Mouse (Mus musculus): ENCODE measurements at regions not wholly inside any gene's neighbourhood (a gene's known extent, or its start where the extent isn't known, plus 50 kb on each side); places are given as distances from the start of the nearest gene placed in this dataset.

DNA sequence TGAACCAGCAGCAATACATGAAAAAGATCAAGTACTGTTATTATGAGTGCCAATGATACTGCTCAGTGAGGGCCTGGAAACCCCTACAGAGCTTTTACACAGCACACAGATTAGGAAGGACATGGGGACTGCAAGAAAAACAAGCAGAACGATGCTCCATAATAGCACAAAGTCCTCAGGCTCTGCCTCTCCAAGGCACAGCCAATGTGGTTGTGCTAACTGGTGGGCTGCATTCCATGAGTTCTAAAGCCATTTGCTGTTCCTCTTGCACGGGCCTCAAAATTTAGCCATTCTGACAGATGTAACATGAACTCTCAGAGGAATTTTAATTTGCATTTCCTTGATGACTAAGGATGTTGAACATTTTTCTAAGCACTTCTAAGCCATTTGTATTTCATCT lies 465.0 kb upstream of the Jag1 start:
- DNase-seq (ENCODE audit: low read depth, low spot score): no peak

DNA sequence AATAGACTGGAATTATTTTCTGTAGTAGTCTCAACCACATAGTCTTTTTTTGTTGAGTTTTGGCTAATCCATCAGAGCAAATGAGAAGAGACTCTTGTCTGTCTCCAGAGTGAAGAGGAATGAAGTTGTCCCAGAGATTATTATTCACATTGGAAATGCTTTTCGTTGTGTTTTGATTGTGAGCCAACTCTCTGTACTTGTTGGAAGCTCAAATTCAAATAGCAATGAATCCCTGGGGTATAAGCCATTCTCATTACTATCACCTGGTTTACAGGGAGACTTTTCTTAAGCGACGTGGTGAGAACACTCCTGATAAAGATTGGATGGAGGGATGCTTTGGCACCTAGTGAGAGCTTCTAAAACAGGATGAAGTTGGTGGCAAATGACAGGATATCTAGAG lies 459.3 kb upstream of the Jag1 start:
- DNase-seq (ENCODE audit: low read depth, low spot score): no peak

DNA sequence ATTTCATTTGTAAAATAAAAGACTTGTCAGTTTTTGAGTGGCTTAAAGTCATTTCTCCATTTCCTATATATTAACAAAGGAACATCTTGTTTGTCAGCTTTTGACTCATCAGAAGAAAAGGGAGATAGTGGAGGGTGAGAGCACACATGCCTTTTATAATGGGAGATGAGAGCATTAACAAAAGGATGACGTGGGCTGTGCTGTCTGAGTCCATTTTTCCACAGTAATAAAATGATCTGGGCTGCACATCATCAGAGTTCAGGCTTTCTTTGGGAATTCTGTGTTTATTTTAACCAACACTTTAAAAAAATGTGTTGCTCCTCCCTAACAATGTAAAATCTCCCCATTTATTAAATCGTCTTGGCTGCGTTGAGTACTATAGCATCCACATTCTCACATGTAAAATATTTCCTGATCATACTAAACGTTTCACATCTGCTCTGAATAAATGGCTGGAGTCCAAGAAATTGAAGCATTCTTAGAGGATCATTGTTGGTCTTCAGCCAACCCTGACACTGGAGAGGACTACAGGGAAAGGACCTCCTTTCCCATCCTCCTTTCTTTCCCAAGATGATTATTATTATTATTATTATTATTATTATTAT lies 458.5 kb upstream of the Jag1 start:
- no peak for DNase-seq (ENCODE audit: low read depth, low spot score)

DNA sequence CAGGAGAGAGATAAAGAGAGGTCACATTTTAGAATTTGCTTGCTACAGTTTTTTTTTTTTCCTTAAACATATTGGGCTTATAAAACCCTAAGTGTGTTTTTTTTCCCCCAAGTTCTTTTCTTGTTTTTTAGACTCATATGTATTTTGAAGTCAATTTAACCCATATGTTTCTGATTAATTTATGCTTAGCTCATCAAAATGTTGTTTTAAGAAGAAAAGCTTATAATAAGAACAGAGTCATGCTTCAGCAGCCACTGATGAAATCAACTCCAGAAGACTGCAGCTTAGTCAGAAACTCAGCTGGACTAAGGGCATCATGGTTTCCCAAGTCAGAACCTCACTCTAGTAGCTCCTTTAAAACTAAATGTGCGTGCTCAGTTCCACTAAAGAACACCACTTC lies 454.7 kb upstream of the Jag1 start:
- no peak for DNase-seq (ENCODE audit: low read depth, low spot score)

DNA sequence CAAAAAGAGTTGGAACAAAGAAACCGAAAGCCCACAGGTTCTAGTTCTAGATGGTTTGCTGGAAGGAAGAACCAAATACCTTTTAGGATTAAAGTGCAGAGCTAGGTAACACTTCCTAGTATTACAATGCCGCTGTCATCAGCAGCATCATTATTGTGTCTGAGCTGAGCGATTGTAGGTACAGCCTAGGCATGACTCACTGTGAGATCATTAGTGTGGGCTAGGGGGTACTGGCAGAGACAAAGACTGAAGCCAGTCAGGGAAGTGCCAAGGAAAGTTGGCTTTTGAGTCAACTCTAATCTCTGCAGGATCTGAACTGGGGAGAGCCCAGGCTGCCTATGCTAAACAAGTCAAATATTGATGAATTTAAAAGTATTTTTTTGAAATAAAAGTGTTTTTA lies 450.2 kb upstream of the Jag1 start:
- no peak for DNase-seq (ENCODE audit: low read depth, low spot score)

DNA sequence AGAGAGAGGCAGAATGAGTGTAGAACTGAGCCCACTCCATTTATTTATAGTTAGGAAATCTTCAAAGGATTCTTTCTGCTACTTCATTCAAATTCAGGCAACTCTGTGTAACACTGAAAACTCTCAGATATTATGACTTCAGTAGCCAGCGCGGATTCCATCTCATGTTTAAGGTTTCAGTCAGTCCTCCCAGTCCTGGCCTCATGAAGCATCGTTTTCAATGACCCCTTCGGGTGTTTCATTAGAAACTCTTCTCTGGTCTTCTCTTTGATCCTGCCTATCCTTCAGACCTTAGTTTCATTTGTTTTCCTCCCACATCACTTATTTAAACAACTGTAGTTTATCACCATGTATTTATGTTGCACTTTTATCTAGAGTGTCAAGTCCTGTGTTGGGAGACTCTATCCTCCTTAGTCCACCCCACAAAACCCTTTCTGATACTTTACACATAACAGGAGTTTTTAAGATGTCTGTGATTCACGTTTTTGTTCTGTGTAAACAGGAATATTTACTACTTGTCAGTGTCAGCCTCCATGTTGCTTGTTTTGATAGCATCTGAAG lies 447.7 kb upstream of the Jag1 start:
- no peak for DNase-seq (ENCODE audit: low read depth, low spot score)

DNA sequence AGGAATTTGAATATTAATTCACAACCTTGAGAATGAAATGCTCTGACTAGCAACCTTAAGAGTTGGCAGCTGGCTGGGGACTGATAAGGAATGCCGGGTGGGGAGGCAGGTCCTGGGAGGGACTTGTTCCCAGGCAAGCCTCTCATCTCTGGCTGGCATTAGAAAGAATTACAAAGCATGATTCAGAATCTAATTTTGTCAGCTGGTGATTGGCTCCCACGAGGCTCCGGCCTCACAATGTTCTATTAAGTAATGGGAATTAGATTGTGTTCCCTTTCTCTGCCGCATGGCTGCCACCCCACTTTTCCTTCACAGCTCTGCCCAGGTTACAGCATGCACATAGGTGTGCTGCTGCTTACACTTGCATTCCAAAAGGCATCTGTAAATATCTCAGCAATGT lies 443.9 kb upstream of the Jag1 start:
- DNase-seq (ENCODE audit: low read depth, low spot score): no peak

DNA sequence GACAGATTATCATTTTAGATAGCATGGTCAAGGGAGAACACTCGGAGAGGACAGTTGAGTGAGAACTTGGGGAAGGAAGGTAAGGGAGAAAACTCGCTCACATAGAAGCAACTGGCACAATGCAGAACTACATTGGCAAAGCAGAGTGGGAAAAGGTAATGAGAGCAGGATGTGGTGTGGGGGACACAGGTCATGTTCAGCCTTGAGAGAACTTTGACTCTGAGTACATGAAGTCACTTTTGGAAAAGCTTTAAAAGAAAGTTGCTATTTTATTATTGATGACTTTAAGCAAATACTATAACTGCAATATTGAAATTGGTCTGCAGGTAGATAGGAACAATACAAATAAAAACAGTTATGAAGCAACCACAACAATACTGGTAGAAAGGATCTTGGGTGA lies 437.4 kb upstream of the Jag1 start:
- DNase-seq (ENCODE audit: low read depth, low spot score): no peak

DNA sequence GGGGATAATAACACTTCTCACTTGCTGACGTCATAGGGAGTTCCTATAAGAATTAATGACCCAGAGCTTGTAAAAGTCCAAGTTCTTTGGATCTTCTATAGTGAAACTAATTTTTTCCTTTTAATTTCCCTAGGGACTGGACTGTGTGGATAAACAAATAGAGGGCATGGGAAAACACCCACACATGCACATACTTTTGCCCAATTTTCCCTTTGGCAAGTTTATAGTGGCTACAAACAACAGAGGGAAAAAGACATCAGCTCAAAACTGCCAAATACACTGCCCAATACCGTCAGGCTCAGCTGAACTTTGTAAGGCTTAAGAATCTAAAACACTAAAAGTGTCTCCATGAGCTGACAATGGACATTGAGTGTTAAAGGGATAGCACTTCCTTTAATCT lies 420.1 kb upstream of the Jag1 start:
- no peak for DNase-seq (ENCODE audit: low read depth, low spot score)

DNA sequence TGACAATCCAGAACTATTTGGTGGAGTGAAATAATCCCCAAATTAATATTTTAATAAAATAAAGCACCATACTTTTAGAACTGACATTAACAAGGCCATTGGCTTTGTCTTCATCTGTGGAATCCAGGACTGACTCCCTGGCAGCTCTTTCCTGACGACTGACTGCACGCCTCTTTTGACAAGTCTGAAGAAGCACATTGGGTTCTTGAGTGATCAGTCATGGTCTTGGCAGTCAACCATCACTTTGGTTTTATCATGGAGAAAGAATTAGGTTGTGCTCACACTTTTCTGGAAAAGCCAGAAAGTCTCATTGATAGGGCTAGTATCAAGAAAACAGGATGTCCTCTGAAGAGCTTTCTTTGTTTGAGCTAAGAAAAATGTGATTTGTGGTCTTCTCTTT lies 399.8 kb upstream of the Jag1 start:
- no peak for DNase-seq (ENCODE audit: low read depth, low spot score)

DNA sequence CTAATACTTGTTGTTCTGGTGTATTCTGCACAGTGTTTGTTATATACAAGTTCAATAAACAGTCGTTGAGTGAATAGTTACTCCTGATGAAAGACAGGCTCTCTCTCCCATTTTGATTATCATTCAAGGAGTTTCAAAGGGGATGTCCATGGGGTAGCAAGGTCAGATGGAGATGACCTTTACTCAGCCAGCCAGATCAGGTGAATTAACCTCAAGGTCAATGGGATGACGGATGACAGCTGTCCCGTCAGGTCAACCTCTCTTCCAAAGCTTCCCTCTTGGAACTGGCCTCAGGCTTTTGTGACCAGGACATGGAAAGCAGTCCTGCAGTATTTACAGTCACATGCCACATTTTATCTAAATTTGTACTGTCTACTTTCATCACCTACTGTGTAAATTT lies 398.6 kb upstream of the Jag1 start:
- DNase-seq (ENCODE audit: low read depth, low spot score): no peak

DNA sequence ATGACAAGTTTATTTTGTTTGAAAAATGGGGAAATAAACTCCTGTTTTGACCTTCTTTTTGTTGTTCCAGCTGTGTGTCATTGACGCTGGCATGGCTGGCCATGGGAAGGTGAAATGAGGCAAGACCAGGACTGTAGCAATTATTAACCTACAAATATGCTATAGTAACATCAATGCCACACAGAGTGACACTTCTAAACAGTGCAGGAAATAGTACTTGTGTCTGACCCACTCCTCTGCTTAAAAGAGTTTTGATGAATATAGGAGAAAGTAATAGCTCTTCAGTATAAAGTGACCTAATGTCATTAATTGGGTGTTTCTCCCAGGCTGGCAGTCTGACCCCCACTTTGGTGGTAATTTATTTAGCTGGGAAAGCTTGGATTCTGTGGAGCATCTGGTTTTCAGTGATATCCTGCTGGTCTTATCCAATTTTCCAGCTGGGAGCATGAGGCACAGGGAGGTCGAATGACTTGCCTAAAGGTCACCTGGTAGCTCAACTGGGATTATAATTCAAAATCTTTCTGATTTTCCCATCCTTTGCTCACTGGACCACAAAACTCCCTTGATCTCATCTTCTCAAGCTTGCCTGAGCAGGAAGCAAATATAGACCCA lies 397.6 kb upstream of the Jag1 start:
- no peak for DNase-seq (ENCODE audit: low read depth, low spot score)

DNA sequence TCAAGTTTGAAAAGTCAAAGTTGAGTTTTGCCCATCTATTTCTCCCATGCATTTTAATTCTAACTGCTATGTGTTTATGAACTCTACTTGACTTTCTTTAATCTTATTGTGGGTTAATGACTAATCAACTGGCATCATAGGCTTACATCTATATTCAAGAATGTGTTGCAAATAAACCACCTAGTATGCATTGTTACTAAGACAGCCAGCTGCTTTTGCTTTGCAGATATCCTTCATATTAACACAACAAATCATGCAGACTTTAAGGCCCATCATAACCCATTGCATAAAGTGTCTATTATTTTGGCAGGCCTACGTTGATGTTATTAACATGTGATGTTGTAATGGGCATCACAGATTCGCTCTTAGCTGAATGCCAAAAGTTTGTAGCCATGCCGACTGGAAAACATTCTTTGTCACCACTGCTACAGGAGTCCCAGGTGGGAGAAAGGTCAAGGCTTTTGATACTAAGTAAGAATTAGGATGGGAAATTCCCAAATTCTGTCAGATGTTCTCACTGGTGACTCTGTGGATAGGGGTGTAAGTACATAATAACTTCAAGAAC lies 394.3 kb upstream of the Jag1 start:
- DNase-seq (ENCODE audit: low read depth, low spot score): no peak

DNA sequence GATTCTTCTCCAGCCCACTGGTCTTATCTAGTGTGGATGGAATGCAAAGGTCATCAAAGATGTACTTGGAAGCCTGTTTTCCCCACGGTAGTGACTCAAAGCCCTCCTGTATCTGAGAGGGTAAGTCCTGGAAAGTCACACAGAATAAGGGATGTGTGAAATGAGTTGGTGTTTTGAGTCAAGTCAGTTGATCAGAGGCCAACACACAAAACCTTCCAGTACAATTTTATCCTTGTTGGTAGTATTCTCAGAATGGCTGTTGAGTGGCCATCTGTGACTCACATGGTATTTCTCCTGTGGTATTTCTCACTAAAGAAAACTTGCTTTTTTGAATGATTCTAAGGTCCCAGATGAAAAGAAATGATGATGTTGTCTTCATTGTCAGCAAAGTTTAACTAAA lies 384.8 kb upstream of the Jag1 start:
- no peak for DNase-seq (ENCODE audit: low read depth, low spot score)

DNA sequence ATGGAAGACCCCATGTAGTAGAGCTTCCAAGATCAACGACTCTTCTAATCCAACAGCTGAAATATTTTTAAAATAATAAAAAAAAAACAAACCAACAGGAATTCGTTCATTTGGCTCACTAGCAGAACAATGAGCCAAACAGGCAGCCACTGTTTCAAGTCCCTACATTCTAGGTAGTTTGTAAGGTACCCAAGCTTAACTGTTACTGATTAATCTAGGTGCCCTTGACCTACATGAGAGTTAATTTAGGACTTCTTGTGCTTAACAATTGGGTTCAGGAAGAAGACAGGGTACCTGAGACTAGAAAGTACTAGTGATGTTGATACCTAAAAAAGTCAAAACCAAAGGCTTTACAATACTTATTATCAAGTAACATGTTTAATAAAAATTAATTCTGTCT lies 381.2 kb upstream of the Jag1 start:
- DNase-seq (ENCODE audit: low read depth, low spot score): no peak

DNA sequence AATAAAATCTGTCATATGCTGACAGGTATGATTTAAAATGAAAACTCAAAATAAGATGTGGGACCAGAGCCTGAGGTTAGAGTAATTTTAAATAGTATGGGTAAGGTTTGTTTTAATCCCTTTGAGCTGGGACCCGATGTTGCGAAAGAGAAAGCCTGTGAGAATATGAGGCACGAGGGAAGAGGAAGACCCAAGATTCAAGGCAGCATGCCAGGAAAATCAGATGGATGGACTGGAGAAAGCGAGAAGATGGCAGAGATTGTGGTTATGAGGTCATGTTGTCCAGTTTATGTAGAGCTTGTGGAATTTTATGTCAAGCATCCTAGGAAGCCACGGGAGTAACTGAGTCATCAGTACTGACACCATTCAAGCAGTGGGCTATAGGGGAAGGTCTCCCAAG lies 377.2 kb upstream of the Jag1 start:
- DNase-seq (ENCODE audit: low read depth, low spot score): no peak

DNA sequence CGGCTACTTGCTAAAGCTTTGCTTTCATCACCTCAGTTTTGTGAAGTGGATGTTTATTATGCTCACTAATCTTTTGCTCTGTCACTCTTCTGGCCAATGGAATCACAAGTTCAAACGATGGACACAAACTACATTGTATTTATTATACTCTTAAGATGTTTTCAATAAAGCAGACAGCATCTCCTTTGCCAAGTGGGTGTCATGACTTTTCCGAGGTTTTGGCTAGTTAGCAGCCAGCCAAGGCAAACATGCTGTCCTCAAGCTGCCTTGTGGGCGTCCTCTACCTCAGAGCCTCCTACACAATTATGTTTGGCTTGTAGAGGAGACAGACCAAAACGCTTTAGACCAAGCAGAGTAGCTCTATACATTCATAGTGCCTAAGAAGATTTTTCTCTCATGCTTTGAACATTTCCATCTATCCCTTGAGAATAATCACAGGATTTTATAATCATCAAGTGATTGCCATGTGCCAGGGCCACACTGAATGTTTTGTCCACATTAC lies 372.8 kb upstream of the Jag1 start:
- DNase-seq (ENCODE audit: low read depth, low spot score): no peak

DNA sequence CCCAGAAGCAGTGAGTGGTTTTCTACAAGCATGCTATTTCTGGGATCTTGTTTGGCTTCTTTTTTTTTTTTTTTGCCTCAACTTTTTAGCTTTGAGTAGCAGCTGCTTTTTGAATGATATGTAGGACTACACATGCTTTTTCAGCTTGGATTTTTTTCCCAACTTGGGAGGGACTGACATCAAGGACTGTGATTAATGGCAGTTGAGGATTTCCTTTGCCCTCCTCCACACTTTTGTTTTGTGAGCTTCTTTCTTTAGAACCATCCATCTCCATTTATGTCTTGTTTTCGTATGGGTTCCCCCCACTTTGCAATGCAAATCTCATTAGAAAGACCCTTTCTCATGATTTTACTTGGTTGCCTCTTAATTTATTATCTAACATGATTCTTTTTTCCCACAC lies 352.3 kb upstream of the Jag1 start:
- no peak for DNase-seq (ENCODE audit: low read depth, low spot score)

DNA sequence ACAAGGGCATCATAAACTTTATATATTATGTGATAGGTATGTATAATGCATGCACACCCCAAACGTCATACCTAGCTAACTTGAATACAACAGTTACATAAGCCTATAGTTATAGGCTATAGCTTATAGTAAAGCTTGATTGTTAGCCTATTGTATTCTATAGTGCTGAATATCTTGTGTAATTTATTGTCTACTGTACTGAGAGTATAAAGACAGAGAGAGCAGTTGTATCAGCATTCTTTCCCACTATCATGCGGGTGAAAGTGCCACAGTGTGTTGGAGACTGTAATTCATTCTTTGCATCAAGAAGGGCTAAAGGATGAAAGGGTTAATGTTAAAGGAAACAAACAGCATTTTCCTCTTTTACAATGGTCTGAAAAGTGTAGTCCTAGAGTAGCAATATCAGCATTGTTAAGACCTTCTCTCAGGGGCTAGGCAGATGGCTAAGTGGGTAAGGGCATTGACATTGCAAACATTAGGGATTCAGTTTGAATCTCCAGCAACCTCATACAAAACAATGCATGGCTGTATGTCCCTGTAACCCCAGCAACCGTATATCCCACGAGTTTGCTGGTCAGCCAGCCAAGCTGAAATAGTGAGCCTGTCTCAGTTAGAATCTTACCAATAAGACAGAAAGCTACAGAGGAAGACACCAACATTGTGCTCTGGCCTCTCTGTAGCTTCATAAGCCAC lies 340.8 kb upstream of the Jag1 start:
- no peak for DNase-seq (ENCODE audit: low read depth, low spot score)

DNA sequence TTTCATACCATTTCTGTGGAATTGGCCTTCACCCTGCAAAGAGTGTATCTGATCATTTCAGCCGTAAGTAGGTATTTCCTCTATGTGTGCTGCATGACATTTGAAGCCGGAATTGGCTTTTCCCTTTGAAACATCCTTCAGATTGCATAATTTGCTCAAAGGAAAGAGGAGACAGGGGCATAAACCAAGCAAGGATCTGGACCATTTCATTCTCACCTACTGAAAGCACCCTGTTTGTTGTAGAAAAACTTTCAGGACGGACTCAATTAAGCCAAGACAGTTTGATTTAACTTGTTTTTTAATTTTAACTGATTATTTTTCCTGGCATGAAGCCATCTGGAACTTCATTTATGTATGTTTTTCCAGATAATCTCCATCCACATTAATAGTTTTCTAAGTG lies 340.0 kb upstream of the Jag1 start:
- no peak for DNase-seq (ENCODE audit: low read depth, low spot score)

DNA sequence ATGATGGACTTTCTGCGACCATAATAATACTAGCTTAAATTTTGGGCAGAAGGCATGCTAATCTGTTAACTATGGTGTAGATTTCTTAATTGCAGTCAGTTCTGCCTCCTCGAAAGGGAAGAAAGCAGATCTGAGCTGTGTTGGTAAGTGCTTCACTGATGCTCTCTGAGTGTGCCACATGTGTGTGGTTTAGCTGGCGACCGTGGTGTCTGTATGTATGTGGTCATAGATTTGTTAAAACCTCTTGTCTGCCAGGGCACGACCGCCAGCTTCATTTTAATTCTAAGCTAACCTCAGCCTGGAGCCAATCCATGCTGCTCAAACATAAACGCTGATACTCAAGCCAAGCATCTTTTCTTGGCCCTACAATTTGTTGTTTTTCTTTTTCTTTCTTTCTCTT lies 330.5 kb upstream of the Jag1 start:
- no peak for DNase-seq (ENCODE audit: low read depth, low spot score)

DNA sequence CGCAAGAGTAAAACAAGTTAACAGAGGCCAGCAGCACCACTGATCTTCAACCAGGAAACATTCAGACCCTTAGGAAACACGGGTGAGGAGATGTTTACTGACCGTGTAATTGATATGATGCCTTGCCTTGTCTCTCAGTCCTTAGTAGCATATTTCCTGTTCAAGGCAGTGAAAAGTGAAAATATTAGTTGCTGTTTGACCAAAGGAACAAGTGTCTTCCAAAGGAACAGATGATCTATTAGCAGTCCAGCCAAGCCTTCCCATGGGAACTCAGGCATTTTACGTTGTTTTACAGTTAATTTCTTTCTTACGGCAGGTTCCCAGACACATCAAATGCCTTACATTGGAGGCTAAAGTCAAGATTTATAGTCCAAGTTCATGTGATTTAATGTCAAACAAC lies 321.3 kb upstream of the Jag1 start:
- DNase-seq (ENCODE audit: low read depth, low spot score): no peak

DNA sequence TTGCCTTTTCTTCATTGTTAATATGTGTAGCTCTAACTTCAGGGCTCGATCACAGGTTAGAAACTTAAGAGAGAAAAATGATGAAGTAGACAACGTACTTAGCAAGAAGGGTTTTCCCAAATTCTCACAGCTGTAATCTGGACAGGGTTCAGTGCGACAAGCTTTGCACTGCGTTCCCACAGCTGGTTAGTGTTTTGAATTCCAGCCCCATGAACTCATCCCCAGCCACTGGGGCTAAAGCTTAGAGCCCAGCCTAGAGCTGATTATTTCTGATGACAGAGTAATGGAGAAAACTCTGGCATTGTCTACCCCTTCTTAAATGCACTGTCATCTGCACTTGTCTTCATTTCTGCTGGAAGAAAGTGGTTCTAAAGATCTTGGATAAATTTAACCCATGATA lies 319.7 kb upstream of the Jag1 start:
- no peak for DNase-seq (ENCODE audit: low read depth, low spot score)

Data from c-Kit-negative CD71-positive TER-119-positive erythroid progenitor cells, embryonic 14.5 days (primary cell).